Mouse (Mus musculus): ENCODE measurements around the gene Izumo1r.
A peak's percentile ranks its signal among the peaks of the same experiment; 100 is the strongest.

The Izumo1r gene

DNA sequence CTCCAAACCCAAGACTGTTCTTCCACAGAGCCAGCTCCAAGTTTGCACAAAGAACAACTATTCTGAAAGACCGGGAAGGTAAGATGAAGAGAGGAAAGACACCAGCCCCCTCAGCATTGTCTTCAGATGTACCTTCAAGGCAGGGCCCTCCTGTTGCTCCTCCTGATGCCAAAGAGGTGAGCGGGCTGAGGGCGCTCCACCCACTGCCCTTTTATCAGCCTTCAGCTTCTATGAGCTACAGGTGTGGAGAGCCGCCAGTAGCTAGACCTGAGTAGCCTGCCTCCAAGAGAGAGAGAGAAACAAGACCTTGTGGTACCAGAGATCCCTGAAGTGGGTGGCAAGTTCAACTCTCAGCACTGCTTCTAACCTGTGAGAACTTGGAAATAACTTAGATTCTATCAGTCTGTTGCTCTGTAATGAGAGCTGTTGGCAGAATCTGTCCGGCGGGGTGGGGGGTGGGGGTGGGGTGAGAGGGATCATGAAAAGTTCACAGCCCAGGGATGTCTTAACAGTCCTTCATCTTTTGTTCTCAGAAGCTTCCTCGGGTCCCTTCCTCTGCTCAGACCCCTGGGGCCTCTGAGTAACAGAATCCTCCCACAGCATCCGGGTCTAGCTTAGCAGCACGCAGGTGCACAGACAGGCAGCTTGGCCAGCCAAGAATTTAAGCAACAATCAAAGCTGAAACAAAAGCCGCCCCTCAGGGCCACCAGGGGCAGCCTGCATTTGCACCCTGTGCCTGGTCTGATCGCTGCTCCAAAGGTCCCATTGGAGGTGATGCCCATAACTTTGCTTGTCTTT lies at the start of gene Izumo1r:
TSS of gene Izumo1r (minus strand) at position 369 of the 798 bp plus-strand sequence.
- peak in 1 of 2 experiments; percentile 28 for DNase-seq

DNA sequence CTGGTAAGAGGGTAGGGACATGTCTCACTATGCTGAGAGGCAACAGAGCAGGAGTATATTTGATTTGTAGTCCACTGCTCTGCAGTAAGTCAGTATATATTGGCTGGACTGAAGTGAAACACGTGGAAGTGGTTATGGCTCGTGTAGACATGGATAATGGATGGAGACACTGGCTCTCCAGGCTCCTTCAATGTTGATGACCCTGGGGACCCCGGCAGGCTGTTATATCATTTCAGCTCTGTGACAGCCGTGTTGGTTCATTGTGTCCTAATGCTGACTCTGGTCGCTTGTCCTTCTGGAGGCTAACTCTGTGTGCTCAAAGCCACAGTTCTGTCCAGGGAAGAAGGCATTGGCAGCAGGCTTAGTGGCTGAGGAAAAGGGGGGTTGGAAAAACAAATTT lies 47.3 kb upstream of the Izumo1r start:
- no peak for DNase-seq

DNA sequence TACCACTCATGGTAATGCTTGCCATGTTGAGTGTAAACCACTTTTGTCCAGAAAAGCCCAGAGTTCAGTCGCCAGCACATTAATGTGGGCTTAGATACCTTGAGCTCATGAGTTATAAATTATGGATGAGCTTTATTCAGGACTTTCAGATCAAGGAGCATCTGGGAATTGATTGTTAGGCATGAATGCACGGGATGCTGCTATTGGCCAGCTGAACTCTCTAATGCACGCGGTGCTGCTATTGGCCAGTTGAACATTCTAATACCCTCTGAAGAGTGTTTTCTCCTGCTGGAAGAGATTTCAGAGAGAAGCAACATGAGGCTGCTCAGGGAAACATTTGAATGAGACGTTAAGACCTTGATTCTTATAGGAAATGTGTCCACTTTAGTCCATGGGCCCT lies 45.1 kb upstream of the Izumo1r start:
- no peak for DNase-seq

DNA sequence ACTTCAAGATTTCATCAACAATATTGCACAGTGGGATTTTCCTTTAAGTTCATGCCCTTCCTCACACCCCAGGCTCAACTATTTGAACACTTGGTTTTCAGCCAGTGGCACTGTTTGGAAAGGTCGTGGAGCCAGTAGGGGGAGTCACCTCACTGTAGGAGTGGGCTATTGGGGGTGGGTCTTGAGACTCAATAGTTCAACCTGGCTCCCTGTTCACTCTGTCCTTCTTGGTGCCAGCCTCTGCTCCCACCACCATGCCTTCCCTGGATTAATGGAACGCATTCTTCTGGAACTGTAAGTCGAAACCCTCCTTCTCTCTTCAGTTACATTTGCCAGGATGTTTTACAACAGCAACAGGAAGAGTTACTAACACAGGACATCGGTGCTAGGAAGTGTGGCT lies 42.9 kb upstream of the Izumo1r start:
- peak in 1 of 2 experiments; percentile 8 for DNase-seq

DNA sequence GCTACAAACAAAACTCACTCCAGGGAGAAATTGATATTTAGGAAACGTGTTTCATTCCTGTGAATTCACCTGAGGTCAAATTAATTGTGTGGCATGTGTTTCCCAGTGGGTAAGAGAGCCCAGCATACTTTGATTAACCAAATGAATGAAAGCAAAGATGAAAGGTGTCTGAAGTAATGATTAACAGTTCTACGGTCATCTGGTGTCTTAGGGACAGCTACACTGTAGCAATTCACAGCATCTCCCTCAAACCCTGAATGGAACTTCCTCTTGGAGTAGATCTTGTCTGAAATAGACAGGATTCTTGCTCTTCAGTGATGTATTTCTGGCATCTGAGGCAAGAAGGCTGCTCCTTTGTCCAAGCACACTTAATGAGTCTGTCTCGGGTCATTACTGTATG lies 42.2 kb upstream of the Izumo1r start:
- DNase-seq = no peak

DNA sequence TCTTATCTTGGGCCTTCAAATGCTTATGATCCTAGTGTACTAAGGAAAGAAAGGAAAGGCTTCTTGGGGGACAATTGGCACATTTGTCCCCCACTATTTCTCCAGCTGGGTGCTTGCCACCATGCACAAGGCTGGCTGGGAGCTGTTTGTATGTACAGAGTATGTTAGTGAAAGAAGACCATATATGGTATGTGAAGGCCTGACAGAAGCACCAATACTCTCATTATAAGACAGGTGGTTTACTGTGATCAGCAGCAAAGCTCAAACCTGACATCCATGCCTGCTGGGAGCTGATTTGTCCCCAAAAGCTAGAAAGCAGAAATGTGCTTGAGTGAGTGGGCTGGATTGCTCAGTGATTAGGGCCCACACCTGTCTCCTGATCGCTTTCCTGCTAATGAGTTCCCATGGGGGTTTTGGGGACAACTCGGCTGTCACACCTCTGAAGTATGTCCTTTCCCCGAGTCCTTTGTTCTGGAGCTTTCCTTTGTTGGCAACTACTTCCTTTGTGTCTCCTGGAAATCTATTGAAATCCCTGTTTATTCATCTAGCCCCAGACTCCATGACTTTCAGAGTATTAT lies 38.5 kb upstream of the Izumo1r start:
- no peak for DNase-seq

DNA sequence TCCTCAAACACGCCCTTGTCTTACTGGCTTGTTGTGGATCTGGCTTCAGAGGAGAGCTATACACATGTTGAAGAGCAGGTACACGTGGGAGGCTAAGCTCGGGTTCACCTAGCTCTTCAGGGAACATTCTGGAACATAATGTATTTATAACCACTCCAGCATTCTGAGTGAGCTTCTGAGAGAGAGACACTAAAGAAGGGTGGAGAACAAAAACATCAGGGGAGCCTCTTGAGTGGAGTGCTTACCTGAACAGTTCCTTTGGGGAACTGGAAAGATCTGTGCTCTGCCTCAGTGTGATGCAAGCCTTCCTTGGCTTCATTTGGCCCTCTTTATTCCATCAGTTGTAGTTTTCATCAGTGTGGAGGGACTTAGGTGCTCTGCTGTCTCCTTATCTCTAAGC lies 35.9 kb upstream of the Izumo1r start:
- DNase-seq = no peak

DNA sequence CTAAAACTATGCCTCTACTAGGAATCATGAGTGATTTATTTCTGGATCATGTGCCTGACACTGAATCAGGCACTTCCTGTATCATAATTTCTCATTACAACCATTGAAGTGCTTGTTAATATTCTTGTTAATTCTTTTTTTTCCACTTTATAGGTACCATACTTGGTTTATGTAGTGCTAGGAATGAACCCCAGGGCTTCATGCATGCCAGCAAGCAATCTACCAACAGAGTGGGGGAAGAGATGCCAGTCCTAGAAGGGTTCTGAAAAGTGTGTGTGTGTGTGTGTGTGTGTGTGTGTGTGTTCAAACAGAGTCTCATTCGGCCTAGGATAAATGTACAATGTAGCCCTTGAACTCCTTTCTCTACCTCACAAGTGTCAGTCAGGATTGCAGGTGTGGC lies 33.6 kb upstream of the Izumo1r start:
- no peak for DNase-seq

DNA sequence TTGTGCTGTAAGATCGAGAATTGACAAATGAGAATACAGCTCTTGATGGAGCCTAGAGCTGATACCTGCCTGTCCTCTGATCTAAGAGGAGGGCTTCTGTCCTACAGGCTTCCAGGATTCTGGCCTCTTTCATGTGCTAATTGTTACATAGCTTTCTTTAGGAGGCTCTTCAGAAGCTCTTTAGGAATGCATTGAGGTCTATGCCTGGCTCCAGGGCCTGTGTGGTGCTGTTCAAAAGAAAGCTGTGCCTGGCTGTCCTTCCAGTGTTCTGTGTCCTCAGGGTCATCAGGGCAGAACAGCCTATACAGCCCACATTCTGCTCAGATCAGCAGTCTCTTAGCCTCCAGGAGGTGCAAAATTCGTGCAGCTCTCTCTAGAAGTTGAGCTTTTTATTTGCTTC lies 31.1 kb upstream of the Izumo1r start:
- DNase-seq = no peak

DNA sequence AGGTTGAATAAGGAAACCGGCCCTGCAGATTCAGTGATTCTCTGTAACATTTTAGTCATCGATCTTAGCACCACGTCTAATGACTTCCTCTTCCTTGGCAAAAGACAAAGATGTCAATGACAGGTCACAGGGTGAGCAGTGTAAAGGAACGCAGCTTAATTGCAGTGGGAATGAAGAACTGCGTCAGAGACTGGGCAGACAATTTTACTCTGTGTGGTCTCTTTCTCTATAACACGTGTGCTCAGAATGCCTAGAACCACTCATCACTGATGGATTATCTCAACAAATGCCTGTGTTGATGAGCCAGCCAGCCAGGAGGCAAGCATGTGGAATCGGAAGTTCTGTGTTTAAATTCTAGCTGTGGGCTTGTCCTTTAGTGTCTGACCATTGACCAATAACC lies 28.2 kb upstream of the Izumo1r start:
- DNase-seq = no peak

DNA sequence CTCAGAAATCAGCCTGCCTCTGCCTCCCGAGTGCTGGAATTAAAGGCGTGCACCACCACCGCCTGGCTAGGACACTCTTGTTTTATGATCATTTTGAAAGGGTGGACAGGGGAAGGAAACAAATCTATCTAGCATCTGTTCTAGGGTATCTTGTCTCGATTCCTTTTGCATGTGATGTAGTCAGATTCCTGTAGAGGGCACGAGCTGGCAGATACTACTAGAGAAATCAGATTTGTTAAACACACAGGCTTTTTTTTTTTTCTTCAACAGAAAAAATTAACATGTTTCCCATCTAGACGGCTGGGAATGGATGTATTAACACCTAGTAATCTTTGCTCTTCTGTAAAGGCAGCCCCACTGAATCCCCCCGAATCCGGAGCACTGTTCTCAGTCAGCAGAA lies 27.5 kb upstream of the Izumo1r start:
- no peak for DNase-seq

DNA sequence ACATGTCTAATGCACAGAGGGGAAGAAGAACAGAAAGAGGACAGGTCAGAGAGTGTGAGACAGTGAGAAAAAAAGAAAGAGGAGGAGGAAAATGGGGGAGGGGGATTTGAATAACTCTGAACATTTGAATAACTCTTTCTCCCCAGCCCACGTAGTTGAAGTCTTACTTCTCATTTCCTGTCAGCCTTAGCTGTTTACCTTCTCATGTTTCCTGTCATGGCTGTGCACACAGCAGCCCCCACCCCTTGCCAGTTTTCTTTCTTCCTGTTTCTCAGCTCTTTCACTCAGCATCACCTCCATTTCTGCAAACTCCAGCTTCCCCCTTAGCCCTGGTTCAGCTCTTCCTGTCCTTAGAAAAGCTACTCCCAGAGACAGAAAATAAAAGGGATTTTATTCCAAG lies 22.8 kb upstream of the Izumo1r start:
- no peak for DNase-seq

DNA sequence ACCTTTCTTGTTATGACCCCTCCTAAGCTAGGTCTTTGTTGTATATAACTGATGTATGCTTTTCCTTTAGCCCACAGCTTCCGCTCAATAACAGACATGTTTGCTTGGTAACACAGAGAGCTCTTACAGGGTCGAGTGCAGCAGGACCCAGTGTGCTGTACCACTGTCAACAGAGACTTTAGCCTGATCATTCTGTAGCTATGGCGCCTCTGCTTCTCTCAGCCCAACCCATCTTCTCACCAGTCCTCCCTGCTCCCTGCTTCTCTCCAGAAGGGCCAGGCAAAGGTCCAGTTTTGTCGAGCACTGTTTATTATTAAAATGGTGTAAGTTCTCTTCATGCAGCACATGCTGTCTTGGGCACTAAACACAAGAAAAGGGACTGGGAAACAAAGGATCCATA lies 19.9 kb upstream of the Izumo1r start:
- DNase-seq = no peak

DNA sequence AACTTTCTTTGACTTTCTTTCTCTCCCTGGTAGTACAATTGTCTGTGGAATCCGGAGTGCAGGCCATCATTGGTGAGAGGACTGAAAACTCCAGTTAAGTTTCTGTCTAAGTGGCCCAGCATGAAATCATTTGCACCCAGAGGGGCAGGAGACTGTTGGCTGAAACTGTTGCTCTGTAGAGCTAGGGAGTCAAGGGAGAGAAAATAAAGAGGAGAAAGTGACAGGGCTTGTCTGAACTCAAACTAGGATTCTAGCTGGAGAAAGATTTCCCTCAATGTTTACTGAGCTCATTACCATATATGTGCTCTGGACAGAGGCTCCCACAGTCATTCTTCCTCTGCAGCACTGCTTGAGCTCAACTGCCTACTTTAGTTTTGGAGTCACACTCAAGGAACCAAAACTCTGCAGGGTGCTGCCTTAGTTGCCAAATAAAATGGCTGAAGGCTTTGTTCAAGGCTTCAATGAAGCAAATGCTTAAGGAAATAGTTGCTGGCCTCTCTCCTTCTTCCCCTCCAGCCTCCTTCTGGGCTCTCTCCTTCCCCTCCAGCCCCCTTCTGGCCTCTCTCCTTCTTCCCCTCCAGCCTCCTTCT lies 18.3 kb upstream of the Izumo1r start:
- no peak for DNase-seq

DNA sequence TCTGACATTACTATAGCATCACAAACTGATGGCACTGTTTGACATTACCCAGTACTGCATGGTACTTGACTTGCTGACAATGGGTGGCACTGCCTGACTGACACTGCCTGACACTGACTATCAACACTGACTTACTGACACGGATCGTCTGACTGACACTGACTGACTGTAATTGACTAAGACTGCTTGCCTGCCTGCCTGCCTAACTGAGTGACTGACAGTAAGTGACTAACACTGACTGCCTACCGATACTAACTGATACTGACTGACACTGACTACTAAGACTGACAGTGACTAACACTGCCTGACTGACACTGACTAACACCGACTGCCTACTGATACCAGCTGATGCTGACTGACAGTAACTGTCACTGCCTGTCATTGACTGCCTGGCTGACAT lies 17.5 kb upstream of the Izumo1r start:
- DNase-seq = no peak

DNA sequence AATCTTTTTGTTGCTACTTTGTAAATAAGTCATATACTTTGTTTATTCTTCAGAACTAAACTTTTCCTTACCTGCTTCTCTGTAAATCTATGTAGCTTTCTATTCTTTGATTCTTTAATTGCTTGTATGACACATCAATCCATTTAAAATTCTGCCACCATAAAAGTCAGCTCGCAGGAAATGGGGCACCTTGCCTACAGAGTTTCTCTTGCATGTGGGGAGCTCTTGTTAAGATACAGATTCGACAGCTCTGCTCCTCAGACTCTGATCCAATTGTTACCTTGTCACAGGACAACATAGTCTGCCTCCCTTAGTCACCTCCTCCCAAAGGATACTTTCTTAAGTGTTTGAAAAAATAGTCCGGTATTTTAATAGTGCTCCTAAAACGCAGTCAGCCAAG lies 16.9 kb upstream of the Izumo1r start:
- DNase-seq = no peak

DNA sequence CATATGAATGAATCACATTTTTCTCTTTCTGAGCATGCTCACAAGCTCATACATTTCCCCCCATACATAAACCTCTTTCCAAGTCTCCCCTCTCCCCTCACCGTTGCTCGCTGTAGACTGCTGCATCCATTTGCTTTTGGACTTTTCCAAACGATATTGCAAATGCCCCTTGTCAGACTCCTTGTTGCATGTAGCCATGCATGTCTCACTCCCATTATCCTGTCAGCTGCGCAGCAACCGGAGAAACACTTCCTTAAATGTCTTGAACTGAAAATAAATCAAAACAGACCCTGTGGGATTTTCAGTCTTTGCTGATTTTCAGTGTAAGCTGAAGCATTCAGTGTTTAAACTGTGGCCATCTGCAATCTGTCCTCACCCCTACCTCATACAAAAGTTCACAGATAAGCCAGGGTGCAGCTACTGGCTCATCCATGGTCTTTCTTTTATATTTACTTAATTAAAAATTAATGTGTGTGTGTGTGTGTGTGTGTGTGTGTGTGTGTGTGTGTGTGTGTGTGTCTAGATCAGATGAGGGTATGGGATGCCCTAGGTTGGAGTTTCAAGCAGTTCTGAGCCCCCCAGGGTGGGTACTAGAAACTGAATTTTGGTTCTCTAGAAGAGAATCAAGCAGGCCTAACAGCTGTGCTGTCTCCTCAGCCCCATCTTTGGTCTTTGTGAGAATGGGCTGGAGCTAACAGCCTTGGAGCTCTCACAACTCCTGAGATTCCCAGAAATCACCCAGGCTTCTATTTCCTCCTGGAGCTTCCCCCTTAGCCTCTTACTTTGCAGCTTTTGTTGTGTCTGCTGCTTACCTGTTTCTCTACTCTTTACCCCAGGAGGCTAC lies 15.3 kb upstream of the Izumo1r start:
- no peak for DNase-seq

DNA sequence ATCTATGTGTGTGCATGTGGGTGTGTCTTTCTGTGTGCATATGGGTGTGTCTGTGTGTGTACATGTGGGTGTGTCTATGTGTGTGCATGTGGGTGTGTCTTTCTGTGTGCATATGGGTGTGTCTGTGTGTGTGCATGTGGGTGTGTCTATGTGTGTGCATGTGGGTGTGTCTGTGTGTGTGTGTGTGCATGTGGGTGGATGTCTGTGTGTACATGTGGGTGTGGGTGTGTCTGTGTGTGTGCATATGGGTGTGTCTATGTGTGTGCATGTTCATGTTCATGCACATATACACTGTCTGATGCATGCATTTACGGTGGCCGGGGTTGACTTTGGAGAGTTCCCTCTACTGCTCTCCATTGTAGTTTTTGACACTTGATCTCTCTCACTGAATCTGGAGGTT lies 13.9 kb upstream of the Izumo1r start:
- DNase-seq = no peak

DNA sequence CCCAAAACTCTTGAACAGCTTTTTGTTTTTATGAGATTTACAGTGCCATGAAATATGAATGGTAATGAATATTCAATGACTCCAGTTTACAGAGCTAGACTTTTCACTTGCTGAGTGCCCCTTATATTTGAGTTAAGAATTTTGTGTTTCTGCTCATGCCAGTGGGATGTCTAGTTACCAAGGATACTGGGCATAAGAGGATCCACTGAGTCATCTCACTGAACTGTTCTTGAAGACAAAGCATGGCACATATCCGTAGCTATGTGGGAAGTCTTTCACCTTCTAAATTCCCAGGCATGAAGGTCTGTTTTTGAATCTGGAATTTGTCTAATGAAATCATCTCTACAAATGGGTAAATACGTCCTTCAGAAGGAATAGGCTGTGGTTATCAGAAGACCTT lies 8.3 kb upstream of the Izumo1r start:
- no peak for DNase-seq

DNA sequence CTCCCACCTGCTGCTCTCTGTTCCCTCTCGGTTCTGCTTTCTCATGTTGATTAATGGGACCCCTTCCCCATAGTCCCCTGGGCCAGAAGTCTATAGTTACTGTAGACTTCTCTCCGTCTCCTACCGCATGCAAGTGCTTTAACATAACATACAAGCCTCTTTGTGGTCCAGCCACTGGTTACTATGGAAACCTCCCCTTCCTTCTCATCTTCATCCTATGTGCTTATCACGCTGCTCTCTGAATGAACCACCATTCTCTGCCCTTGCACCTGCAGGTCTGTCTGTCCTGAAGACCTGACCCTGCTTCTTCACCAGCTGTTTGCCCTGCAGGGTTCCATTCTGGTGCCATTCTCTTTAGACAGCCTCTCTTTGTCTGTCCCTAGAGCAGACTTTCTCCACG lies 6.2 kb upstream of the Izumo1r start:
- no peak for DNase-seq

DNA sequence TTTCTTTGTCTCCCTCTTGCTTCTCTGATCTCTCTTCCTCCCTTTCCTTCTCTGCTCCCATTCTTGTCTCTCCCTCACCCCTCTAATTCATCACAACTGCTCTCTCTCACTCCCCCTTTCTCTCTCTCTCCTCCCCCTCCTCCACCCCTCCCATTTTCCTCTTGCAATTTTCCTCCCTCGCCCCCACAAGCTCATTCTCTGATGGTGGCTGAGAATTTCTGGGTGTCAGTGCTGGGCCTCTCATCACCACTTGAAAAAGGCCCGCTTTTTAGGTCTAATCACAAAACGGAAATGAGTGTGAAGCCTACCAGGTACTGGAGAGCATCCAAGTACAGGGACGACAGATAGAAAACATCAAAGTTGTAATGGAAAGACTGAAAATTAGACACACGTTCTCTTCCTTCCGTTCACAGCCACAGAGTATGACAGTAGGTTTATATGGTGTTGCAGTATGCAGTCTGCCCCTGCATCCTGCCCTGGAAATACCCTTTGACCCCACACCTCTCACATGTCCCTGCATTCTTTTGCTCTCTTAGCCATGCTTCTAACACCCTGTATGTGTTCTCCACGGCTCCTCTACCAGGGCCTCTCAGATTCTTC lies 4.2 kb upstream of the Izumo1r start:
- DNase-seq = no peak

DNA sequence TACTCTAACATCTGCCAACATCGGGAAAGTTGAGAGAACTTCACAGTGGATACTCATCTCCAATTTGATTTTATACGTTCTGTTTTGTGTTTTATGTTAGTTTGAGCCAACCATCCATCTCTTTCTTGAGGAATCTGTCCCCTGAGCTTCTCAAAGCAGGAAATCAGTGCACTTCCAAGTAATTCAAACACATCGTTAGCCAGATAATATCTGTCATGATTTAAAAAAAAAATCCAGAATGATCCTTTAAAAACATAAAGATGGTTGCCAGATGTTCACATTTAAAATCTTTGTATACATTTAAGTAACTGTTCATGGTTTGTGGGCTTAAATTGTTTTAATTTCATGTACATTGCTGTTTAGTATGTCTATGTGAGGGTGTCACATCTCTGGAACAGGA lies 2.2 kb upstream of the Izumo1r start:
- DNase-seq = no peak
